In the genomic region with DNA sequence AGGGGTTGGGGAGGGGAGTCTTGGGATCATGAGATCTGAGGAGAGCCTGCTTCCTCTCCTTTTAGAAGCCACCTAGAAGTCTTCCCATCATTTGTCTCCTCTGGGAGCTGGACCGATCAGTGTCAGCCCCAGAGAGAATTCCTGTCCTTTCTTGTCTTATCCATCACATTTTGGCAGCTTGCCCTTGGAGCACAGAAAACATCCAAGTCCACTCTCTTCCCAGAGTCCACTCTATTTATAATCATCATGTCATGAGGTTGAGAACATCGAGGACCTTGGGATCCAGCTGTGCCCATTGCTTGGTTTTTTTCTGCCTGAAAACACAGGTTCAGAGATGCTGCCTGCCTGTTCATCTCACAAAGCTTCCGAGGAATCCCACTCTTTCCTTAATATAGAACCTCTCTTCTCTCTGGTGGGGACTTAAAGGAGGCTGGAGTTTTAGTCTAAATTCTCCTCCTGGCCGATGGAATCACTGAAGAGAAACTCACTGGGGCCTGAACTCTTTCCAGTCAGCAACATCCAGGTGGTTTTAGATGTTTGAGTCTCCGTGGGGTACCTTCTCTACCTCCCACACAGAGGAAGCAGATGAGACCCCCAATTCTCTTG, we compare ENCODE assay signal across 15 mouse cellular contexts.
DNase-seq lines count a peak whose midpoint lies in the region; ATAC-seq lines count a peak whose summit lies in the region.
"Had no signal": no experiment of that assay in that cellular context is flagged by ENCODE, and none has a peak within 500 bp of the region (broad histone marks: within the 10 kb centered on the region; RNA-seq: fewer than 3 reads in every experiment).

No protein-coding gene starts in this region.

- H3K4me2 ChIP-seq in heart, embryonic 12.5 days, result no peak overlapping the region
- no peak overlapping the region for H3K4me2 ChIP-seq in heart, embryonic 16.5 days (ENCODE audit: low read depth, low read length)
- no peak overlapping the region for H3K4me2 ChIP-seq in hindbrain, embryonic 11.5 days (replicated peaks; ENCODE audit: low read depth, low read length)

- no peak overlapping the region for H3K27ac ChIP-seq in heart, embryonic 12.5 days (ENCODE audit: poor library complexity, severe bottlenecking)
- H3K27ac ChIP-seq in heart, embryonic 16.5 days (ENCODE audit: low read length), result peak overlapping the region; percentile 36; the same call in 1 of the 2 replicates
- no peak overlapping the region for H3K27ac ChIP-seq in hindbrain, embryonic 11.5 days (ENCODE audit: low read depth, low read length)
- H3K27ac ChIP-seq: hindbrain, embryonic 10.5 days; macrophage had no signal

- H3K9me3 ChIP-seq in heart, embryonic 12.5 days (replicated peaks), result no peaks in the 10 kb centered on the region
- H3K9me3 ChIP-seq in heart, embryonic 16.5 days (replicated peaks; ENCODE audit: control insufficient read depth, low read length), result no peaks in the 10 kb centered on the region
- no peaks in the 10 kb centered on the region for H3K9me3 ChIP-seq in hindbrain, embryonic 11.5 days (ENCODE audit: control insufficient read depth, low read length)
- H3K9me3 ChIP-seq: hindbrain, embryonic 10.5 days had no signal

- peaks cover 48% of the 10 kb centered on the region for H3K4me1 ChIP-seq in heart, embryonic 12.5 days (replicated peaks)
- H3K4me1 ChIP-seq in heart, embryonic 16.5 days (ENCODE audit: control insufficient read depth, insufficient read depth, low read length), result peaks cover 17% of the 10 kb centered on the region
- H3K4me1 ChIP-seq in hindbrain, embryonic 11.5 days (replicated peaks; ENCODE audit: control insufficient read depth, insufficient read depth, low read length), result no peaks in the 10 kb centered on the region

- 46% methylated on average over 5 of the region's 5 CpGs for WGBS in heart, embryonic 12.5 days
- 39% methylated on average over 5 of the region's 5 CpGs for WGBS in heart, embryonic 16.5 days
- 81% methylated on average over 5 of the region's 5 CpGs for WGBS in hindbrain, embryonic 11.5 days

- no peaks in the 10 kb centered on the region for H3K36me3 ChIP-seq in heart, embryonic 12.5 days
- H3K36me3 ChIP-seq in heart, embryonic 16.5 days (ENCODE audit: control insufficient read depth, insufficient read depth), result no peaks in the 10 kb centered on the region
- H3K36me3 ChIP-seq in hindbrain, embryonic 11.5 days (ENCODE audit: control insufficient read depth, insufficient read depth, low read length), result no peaks in the 10 kb centered on the region
- H3K36me3 ChIP-seq: hindbrain, embryonic 10.5 days had no signal

- H3K9ac ChIP-seq in heart, embryonic 12.5 days, result no peak overlapping the region
- no peak overlapping the region for H3K9ac ChIP-seq in heart, embryonic 16.5 days (ENCODE audit: low read length)
- no peak overlapping the region for H3K9ac ChIP-seq in hindbrain, embryonic 11.5 days (ENCODE audit: low read depth, low read length)

- ATAC-seq in heart, embryonic 12.5 days (ENCODE audit: insufficient number of reproducible peaks, low FRiP score), result no peak
- peak; percentile 70 for ATAC-seq in heart, embryonic 16.5 days (replicated peaks; ENCODE audit: extremely low read depth, insufficient read depth, low FRiP score)
- no peak for ATAC-seq in hindbrain, embryonic 11.5 days (ENCODE audit: low FRiP score)
- no peak for ATAC-seq in granulocyte monocyte progenitor cell, adult 5-6 weeks (replicated peaks; ENCODE audit: poor library complexity, severe bottlenecking)
- ATAC-seq: midbrain, embryonic 16.5 days had no signal

- 0 out of 2 replicates have a peak, but pooled peaks cover 15% of the 10 kb centered on the region for H3K27me3 ChIP-seq in heart, embryonic 12.5 days (replicated peaks)
- H3K27me3 ChIP-seq in heart, embryonic 16.5 days (ENCODE audit: control insufficient read depth, insufficient read depth, low read length), result no peaks in the 10 kb centered on the region
- no peaks in the 10 kb centered on the region for H3K27me3 ChIP-seq in hindbrain, embryonic 11.5 days (ENCODE audit: control insufficient read depth, insufficient read depth, low read length)

- peak; percentile 69 to 82 for DNase-seq in heart, adult 18-20 months
- peak; percentile 49 for DNase-seq in lung, postnatal 14 days
- no peak for DNase-seq in lung, adult 18-20 months
- no peak for DNase-seq in hindbrain, embryonic 11.5 days (ENCODE audit: low spot score)
- DNase-seq: embryo, embryonic 11 days; kidney, adult 8-10 months; layer of hippocampus, postnatal 36 days; thymus, postnatal 14 days had no signal

- H3K4me3 ChIP-seq in heart, embryonic 12.5 days, result no peak overlapping the region
- H3K4me3 ChIP-seq in heart, embryonic 16.5 days (ENCODE audit: low read length), result no peak overlapping the region
- no peak overlapping the region for H3K4me3 ChIP-seq in hindbrain, embryonic 11.5 days (ENCODE audit: low read depth, low read length)
- H3K4me3 ChIP-seq: erythroblast, embryonic 14.5 days; hindbrain, embryonic 10.5 days had no signal

Comparison
In these comparisons a context has a peak if more than half of its experiments do, and no peak if none do; other contexts are left out.
1. DNase-seq: peak in heart, adult 18-20 months (2 of 2) and lung, postnatal 14 days (single experiment); none in lung, adult 18-20 months (0 of 2) and hindbrain, embryonic 11.5 days (single experiment).